Mouse (Mus musculus) lung, postnatal 0 days (tissue): ENCODE results near the gene Gpr176. TPM values are rescaled to one million over a fixed set of nuclear protein-coding genes. Genes with fewer than 3 reads are reported as not detected.
A peak's percentile ranks its signal among the peaks of the same experiment; 100 is the strongest.

Experiments
- ATAC-seq: fragments of 200-750 bp; cut with Nextera tagmentation; 2 replicates; pipeline ENCODE4 v1.8.0; 2017; ENCODE audit warnings: moderate library complexity
- DNase-seq: peaks from one replicate; pipeline ENCODE4 v3.0.0-alpha.2; 2016; ENCODE audit warnings: low spot score
- H3K27ac ChIP-seq: fragments of 300-500 bp; sonication (generic); 2 replicates; pipeline ENCODE4 v1.5.1; 2014; ENCODE audit warnings: antibody characterized with exemption, mild to moderate bottlenecking, low read length, mixed read lengths
- H3K27me3 ChIP-seq: fragments of 300-500 bp; sonication (generic); replicated peaks from 2 replicates; pipeline ENCODE4 v1.6.1; 2014; ENCODE audit warnings: low read length, mixed read lengths; ENCODE audit not compliant: insufficient read depth
- H3K36me3 ChIP-seq: fragments of 300-500 bp; sonication (generic); 2 replicates; pipeline ENCODE4 v1.6.1; 2014; ENCODE audit warnings: low read length, mixed read lengths; ENCODE audit not compliant: insufficient read depth
- H3K4me1 ChIP-seq: fragments of 300-500 bp; sonication (generic); 2 replicates; pipeline ENCODE4 v1.6.1; 2014; ENCODE audit warnings: antibody characterized with exemption, low read depth, low read length, mixed read lengths; ENCODE audit not compliant: insufficient read depth
- H3K4me2 ChIP-seq: fragments of 300-500 bp; sonication (generic); replicated peaks from 2 replicates; pipeline ENCODE4 v1.6.1; 2014; ENCODE audit warnings: low read depth, mild to moderate bottlenecking, low read length, moderate library complexity, mixed read lengths
- H3K4me3 ChIP-seq: fragments of 300-500 bp; sonication (generic); 2 replicates; pipeline ENCODE4 v1.5.1; 2014; ENCODE audit warnings: low read depth, low read length
- H3K9ac ChIP-seq: fragments of 300-500 bp; sonication (generic); replicated peaks from 2 replicates; pipeline ENCODE4 v1.6.1; 2014; ENCODE audit warnings: low read depth, mild to moderate bottlenecking
- H3K9me3 ChIP-seq: fragments of 300-500 bp; sonication (generic); 2 replicates; pipeline ENCODE4 v1.6.1; 2016; ENCODE audit warnings: low read length, mixed read lengths
- CTCF ChIP-seq: IDR thresholded peaks from 2 replicates; pipeline ENCODE4 v1.5.1; 2016; ENCODE audit warnings: antibody characterized with exemption, mild to moderate bottlenecking
- EP300 ChIP-seq: IDR thresholded peaks from 2 replicates; pipeline ENCODE4 v1.6.1; 2016; ENCODE audit warnings: antibody characterized with exemption, mild to moderate bottlenecking, control low read depth
- WGBS: fragments of 180-500 bp; shearing (Covaris S2); extraction: QIAGEN DNeasy Blood & Tissue Kit; methylation state at CpG from one replicate; pipeline ENCODE4 v1.1.7; 2014; 5-methylcytosine and 5-hydroxymethylcytosine counted together
- polyA plus RNA-seq: library from polyadenylated mRNA; unstranded; fragments of >200 nt; fragmentation: Nextera tagmentation; extraction: Ambion mirVana; gene quantifications from 2 replicates; pipeline ENCODE4 v1.2.1, GENCODE M21; 2015

The Gpr176 gene
- polyA plus RNA-seq: 0.18 and 0.26 TPM in 2 replicates

- Histone ChIP-seq H3K36me3 (no peaks in the 10 kb centered on the region), H3K4me2 (peak within 1 kb of the TSS; percentile 82), H3K9ac (no peak within 1 kb of the TSS), H3K27ac (no peak within 1 kb of the TSS), H3K4me1 (peaks cover 11% of the 10 kb centered on the region; the same call in 1 of the 2 replicates), H3K27me3 (peaks cover 13% of the 10 kb centered on the region), H3K9me3 (no peaks in the 10 kb centered on the region), H3K4me3 (peak within 1 kb of the TSS; percentile 41)
- TF ChIP-seq EP300 (no peak), CTCF (no peak)
- ATAC-seq (peak; percentile 63), DNase-seq (peak; percentile 37)
- 3% methylated on average over 44 of the region's 59 CpGs for WGBS
These were observed at the start of gene Gpr176 for GRCm38 (mm10) chr2:118372901-118373571. Gene Gpr176, minus strand, starts transcription at chr2:118373419.

GRCm38 (mm10) chr2:118422385-118422784 is 49.2 kb upstream of the Gpr176 start:
- DNase-seq (peak; percentile 57), ATAC-seq (peak; percentile 79)
- H3K27ac ChIP-seq: no peak overlapping the region
- H3K9me3 ChIP-seq: no peaks in the 10 kb centered on the region
- H3K36me3 ChIP-seq: peaks cover 7% of the 10 kb centered on the region; the same call in 1 of the 2 replicates
- no peak overlapping the region for H3K9ac ChIP-seq
- H3K4me2 ChIP-seq: no peak overlapping the region
- no peaks in the 10 kb centered on the region for H3K27me3 ChIP-seq
- TF ChIP-seq CTCF (no peak), EP300 (no peak)
- H3K4me1 ChIP-seq: no peaks in the 10 kb centered on the region
- WGBS: 46% methylated on average over 8 of the region's 8 CpGs
- H3K4me3 ChIP-seq: no peak overlapping the region

GRCm38 (mm10) chr2:118421951-118422350 is 48.7 kb upstream of the Gpr176 start:
- H3K4me3 ChIP-seq: no peak overlapping the region
- no peaks in the 10 kb centered on the region for H3K4me1 ChIP-seq
- H3K9ac ChIP-seq: no peak overlapping the region
- ATAC-seq (peak; percentile 44; the same call in 1 of the 2 replicates), DNase-seq (no peak)
- WGBS: 74% methylated on average over 15 of the region's 15 CpGs
- H3K9me3 ChIP-seq: no peaks in the 10 kb centered on the region
- H3K4me2 ChIP-seq: no peak overlapping the region
- no peaks in the 10 kb centered on the region for H3K27me3 ChIP-seq
- no peak overlapping the region for H3K27ac ChIP-seq
- no peak for TF ChIP-seq CTCF
- TF ChIP-seq EP300: no peak
- peaks cover 5% of the 10 kb centered on the region; the same call in 1 of the 2 replicates for H3K36me3 ChIP-seq

GRCm38 (mm10) chr2:118418076-118418475 is 44.9 kb upstream of the Gpr176 start:
- H3K27ac ChIP-seq: no peak overlapping the region
- no peaks in the 10 kb centered on the region for H3K9me3 ChIP-seq
- H3K27me3 ChIP-seq: no peaks in the 10 kb centered on the region
- DNase-seq (no peak), ATAC-seq (no peak)
- H3K36me3 ChIP-seq: peaks cover 12% of the 10 kb centered on the region
- TF ChIP-seq EP300 (no peak), CTCF (no peak)
- H3K9ac ChIP-seq: no peak overlapping the region
- no peak overlapping the region for H3K4me3 ChIP-seq
- WGBS: 70% methylated on average over 4 of the region's 4 CpGs
- H3K4me2 ChIP-seq: no peak overlapping the region
- no peaks in the 10 kb centered on the region for H3K4me1 ChIP-seq

- no peaks in the 10 kb centered on the region for H3K4me1 ChIP-seq
- 87% methylated on average over 6 of the region's 6 CpGs for WGBS
- peaks cover 18% of the 10 kb centered on the region for H3K36me3 ChIP-seq
- ATAC-seq (no peak), DNase-seq (no peak)
- TF ChIP-seq EP300 (no peak), CTCF (no peak)
- no peak overlapping the region for H3K4me2 ChIP-seq
- H3K9me3 ChIP-seq: no peaks in the 10 kb centered on the region
- H3K27me3 ChIP-seq: no peaks in the 10 kb centered on the region
- no peak overlapping the region for H3K27ac ChIP-seq
- H3K4me3 ChIP-seq: no peak overlapping the region
- H3K9ac ChIP-seq: no peak overlapping the region
These were observed 42.6 kb upstream of the Gpr176 start for GRCm38 (mm10) chr2:118415601-118416355.

GRCm38 (mm10) chr2:118412821-118413220 is 39.6 kb upstream of the Gpr176 start:
- Histone ChIP-seq H3K27ac (no peak overlapping the region), H3K9me3 (no peaks in the 10 kb centered on the region), H3K9ac (no peak overlapping the region), H3K36me3 (peaks cover 15% of the 10 kb centered on the region), H3K4me3 (no peak overlapping the region), H3K27me3 (no peaks in the 10 kb centered on the region), H3K4me2 (no peak overlapping the region), H3K4me1 (no peaks in the 10 kb centered on the region)
- DNase-seq: no peak
- no peak for ATAC-seq
- TF ChIP-seq EP300 (no peak), CTCF (no peak)
- WGBS: 95% methylated on average over 11 of the region's 11 CpGs
